Mouse (Mus musculus): Measurements from ENCODE around the gene Ntn1.

Ntn1 gene

DNA sequence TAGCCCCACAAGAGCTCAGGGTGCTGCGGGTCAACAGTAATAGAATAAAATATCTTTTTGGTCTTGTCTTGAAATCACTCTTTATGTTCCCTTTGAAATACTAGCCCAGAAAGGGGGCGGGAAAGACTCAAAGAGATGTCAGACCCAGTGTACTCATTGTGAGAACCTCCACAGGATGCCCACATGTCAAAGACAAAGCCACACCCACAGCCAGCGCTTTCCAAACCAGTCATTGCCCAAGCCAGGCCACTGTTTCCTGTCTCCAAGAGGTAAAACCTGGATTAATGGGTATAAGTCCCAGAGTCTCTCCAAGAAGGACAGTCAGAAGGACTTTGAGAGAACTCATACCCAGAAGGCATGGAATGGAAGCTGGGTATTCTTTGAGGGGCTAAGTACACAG, 60.3 kb downstream of the Ntn1 start:
- in situ Hi-C loops (cut with MboI, MseI): no loop called here

DNA sequence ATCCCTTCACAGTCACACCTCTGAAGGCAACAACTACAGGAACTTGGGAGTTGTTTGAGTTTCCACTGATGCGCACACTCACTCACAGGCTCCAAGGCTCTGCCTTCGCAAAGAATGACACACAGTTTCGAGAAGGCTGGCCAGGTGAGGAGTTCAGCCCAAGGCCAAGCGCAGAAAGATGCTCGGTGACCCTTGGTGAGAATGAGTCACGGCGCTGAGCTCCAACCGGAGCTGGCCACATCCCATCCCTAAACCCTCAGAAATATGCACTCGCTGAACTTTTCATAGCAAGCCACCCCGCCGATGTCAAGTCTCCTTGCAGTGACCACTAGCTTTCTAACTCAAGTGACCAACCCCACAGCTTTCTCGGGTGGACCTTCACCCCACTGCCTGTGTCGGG, 60.8 kb downstream of the Ntn1 start:
- in situ Hi-C loops (cut with MboI, MseI): no loop called here

DNA sequence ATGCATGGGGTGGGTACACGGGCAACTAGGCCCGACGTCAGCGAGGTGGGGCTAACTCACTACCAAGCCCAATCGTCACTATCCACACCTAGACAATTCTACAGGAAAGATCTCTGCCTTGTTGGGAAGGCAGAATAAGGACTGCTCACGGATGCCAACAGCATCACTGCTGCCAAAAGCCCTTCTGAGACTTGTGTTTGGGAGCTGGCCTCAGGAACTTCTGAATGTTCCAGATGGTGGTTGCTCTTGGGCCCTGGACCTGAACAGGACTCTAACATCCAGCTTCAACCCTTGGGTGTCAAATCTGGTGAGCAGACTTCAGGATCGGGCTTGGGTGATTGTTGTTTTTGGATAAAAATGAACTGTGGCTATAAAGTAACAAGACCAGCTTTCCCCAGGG, 61.3 kb downstream of the Ntn1 start:
- in situ Hi-C loops (cut with MboI, MseI): no loop called here

DNA sequence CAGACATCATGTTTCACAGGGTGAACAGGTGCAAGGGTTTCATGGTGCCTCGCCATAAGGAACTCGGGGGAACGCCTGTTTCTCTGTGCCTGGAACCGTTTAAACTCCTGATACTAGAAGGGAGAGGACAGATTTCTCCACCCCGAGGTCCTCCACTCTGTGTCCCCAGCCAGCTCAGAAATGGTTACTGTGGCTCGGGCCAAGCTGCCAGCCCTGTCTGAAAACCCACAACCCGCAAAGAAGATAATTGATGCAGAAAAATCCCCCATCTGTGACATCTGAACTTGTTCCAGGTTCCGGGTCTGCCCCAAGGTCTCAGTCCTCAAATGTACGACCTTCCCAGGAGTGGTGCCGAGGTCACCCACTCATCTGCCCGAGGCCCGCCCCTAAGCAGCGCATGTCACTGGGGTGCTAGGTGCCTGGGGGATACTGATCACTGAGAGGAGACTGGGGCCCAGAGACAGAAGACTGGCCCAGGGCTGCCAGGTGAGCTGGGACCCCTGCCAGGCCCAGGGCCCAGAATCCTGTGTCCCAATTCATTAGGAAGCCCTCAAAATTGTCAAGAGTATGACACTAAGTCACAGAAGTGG, 68.9 kb downstream of the Ntn1 start:
- in situ Hi-C loops (cut with MboI, MseI): no loop called here

DNA sequence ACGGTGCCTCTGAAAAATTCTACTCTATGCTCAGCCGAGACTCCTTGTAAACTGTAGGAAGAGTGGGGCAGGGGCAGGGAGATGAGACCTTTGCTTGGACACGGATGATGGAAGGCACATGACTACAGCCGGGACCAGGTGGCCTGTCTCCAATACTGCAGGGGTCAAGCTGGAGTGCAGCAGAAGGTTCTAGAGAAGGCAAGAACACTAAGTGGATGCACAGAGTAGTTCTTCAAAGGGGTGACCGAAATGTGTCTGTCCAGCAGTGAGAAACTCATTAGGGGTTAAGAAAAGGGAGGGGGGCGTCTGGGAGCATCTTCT, 69.5 kb downstream of the Ntn1 start:
- in situ Hi-C loops (cut with MboI, MseI): no loop called here

DNA sequence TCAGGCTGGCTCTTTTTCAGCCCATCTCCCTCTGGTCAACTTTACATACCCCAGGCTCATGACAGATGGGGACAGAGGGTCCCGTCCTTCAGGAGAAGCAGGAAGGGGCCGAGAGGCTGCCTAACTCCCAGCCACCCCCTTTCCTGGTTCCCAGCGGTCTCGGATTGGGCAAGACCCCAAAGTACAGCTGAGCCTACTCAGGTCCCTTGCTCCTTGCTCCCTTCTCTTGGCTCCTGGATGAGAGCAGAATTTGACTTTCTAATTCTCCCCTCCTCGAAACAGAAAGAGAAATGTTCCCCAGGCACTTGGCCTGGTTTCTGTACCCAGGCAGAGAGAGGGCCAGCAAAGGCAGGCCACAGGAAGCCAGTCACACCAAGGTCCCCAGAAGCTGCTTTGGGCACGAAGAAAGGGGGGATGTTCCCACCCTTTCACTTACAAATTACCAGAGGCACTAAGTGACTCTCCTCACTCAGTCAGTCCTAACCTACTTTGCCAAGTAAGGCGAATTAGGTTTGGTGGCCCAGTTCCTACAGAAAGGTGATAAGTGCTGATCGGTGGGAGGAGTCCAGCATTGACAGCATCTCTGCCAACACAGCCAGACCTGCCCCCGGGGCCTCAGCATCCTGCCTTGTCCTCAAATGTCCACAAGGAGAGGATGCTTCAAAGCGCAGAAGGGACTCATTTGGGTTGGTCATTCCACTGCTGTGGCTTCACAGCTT, 70.1 kb downstream of the Ntn1 start:
- in situ Hi-C loops (cut with MboI, MseI): no loop called here

DNA sequence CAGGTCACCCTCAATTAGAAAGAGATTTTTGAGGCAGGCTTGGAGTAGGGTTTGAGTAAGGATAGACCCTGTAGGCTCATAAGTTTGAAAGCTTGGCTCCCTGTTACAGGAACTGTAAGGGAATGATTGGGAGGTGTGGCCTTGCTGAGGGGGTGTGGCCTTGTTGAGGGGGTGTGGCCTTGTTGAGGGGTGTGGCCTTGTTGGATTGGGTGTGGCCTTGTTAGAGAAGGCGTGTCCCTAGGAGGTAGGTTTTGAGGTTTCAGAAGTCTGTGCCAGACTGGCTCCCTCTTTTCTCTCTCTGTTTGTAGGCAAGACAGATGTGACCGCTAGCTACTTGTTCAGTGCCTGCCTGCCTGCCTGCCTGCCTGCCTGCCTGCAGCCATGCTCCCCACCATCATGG, 75.8 kb downstream of the Ntn1 start:
- in situ Hi-C loops (cut with MboI, MseI): no loop called here

DNA sequence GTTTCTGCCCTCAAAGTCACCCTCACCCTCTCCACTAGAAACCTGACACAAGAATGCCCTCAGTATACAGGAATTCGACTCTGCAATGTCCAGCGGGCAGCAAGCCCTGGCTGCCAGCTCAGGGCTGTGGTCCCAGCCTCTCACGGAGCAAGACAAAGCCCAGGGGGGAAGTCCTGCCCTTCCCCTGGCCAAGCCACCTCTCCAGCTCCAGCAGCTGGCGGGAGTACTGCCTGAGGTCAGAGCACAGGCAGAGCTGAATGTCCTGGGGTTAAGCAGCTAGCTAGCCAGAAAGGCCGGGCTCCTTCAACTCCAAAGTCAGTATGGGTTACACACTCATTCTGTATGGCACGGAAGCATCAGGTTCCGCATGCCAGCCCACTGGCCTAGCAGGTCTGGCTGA, 79.2 kb downstream of the Ntn1 start:
- in situ Hi-C loops (cut with MboI, MseI): no loop called here

DNA sequence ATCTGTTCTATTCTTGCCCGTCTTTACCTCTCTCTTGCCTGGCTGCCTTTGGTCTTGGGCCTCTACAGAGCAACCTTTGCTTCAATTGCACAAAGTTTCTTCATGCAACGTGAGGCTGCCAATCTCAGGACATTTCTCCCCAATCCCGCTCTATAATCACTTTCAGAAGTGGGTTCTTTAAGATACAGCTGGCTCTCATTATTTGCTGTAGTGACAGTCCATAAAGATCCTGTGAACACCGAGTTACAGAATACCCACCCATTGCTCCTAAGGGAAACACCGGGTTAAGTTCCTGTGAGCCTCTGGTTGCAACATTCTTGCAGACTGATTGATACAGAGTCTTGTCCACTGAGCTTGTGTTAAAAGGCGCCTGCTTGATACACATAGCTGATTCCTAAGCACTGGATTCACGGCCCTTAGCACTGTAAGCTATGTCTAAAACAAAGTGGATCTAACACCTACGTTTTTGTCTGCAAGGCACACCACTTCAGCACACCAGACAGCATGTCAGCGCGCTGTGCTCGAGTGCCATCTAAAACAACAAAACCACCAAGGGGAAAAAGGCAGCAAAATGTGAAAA, 85.0 kb downstream of the Ntn1 start:
- in situ Hi-C loops (cut with MboI, MseI): no loop called here

DNA sequence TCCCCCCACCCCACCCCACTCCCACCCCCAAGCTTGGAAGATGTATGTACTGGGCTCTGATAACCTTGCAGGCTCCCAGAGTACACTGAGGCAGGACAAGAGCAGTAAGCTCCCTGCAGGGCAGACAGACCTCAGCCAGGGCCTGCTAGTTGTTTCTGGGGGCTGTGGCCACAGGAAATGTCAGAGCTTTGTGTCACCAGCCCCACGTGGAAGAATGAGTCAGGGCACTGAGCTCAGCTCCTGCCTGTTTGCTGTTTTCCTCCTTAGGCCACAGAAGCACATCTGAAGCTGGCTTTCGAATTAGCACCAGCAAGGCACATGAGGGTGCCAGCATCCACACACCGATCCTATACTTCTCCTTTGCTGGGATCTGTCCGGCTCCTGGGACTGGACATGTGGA, 86.8 kb downstream of the Ntn1 start:
- in situ Hi-C loops (cut with MboI, MseI): no loop called here

DNA sequence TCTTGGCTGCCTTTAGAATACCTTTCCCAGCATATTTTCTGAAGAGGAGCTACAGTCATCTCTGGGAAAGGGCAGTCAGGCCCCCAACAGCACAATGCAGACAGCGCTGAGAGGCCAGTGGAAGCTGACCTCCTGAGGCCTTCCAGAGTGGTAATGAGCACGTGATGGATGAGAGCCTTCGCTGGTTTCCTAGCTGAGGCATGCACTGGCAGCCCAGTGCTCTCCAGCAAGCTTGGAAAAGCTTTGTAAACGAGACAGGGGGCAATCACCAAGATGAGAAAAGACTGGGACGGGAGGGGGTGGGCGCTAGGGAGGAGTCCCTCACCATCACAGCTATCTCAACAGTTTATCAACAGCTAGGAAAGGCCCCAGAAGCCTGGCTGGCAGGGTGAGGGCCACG, 87.6 kb downstream of the Ntn1 start:
- in situ Hi-C loops (cut with MboI, MseI): no loop called here

DNA sequence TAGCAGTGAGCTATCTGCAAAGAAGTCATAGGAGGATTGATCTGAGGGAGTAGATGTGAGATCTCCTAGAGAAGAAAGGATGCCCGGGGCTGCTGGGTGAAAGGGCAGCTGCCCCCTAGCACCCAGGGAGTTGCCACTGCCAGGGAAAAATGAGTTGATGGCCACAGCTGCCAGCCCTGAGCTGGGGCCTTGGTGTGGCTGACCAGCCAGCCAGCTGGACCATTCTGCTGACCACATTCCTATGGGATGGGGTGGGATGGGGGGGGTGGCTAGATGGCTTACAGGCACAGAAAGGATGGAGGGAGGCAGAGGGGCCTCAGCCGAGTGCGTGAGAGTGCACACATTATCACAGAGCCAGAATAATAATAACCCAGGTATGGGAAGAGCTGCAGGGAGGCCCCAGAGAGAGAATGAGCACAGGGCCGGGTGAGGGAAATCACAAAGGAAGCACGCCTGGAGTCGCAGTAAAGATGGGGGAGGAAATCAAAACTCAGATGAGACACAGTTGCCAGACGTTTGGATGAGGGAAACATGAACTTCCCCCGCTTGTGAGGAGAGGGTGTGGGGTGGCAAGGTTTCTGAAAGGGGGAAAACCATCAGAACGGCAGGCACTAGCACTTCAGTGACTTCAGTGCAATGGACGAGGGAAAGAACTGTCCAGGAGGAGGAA, 91.6 kb downstream of the Ntn1 start:
- in situ Hi-C loops (cut with MboI, MseI): no loop called here

DNA sequence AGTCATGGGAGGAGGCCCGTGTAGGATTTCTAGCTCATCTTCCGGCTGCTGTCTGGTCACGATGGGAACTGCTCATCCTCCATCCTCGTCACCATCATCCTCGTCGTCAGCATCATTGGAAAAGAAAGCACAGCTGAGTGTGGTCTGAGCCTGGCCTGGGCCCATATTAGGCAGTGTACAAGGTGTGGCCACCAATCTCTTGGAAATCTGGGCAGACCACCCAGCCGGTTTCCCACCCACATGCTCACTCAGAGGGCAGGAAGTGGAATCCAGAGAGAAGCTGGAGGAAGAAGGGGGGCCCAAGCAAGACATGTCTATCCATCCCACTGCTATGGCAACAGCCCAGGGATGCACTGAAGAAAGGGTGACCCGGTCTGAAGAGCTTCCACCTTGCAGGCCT, 94.6 kb downstream of the Ntn1 start:
- in situ Hi-C loops (cut with MboI, MseI): no loop called here

DNA sequence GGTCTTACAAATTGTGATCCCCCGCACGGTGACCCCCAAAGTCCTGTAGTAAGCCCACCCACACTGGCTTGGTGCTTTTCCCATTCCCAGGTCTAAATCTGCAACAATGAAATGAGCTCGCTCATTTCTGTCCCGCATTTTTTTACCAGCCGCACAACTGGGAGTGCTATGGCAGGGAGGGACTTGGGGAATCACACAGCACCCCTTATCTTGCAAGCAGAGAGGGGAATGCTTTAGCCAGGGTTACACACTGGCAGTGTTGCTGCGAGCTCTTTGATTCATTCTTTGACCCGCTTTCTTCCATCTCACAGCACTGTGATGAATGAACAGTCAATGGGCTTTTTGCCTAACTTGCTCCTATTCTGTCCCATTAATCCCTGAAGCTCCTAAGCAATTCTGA, 98.3 kb downstream of the Ntn1 start:
- in situ Hi-C loops (cut with MboI, MseI): no loop called here

DNA sequence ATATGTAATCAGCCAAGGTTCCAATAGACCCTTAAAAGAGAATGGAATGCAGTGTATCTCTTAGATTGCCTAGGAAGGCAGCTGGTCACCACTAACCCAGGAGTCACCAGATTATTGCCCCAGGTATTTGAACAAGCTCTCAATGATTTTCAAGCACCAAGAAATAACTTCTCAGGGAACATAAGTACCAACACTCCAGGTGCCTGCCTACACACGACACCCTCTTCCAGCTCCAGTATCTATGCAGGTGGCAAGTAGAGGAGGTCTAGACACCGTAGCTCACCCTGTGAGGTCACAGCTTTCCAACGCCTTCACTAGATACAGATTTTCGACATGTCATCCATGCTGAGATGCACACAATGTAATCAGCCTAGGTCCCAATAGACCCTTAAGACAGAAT, 99.0 kb downstream of the Ntn1 start:
- in situ Hi-C loops (cut with MboI, MseI): no loop called here

DNA sequence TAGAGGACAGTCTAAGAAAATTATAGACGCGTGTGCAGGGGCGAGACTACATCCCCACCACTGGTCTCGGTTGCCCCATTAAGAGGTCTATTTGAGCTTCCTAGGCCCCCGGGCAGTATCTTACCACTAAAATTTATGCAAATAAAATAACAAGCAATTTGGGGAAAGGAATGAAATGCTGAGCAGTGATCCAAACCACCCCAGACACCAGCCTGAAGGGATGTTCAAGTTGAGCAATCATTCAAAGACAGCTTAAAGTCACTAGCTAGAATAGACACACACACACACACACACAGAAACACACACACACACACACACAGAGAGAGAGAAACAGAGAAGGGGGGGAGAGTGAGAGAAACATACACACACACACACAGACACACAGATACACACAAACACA, 105.1 kb downstream of the Ntn1 start:
- in situ Hi-C loops (cut with MboI, MseI): no loop called here

DNA sequence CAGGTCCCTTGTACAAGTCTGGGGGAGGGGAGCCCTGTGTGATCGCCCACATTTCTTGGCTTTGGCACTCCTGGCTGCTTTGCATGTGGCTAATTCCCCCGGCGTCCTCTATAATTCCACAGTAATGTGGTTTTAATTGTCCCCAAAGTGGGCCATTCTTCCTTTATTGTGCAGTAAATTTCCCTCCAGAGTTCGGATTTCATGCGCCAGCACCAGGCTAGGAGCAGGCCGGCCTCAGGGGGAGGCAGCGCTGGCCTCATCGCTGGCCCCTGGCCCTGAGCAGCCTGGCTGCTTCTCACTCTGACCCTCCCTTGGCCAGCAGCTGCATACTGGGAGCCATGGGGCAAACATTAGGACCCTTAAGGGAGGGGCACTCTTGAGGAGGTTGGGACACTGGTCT, 110.0 kb downstream of the Ntn1 start:
- in situ Hi-C loops (cut with MboI, MseI): no loop called here

DNA sequence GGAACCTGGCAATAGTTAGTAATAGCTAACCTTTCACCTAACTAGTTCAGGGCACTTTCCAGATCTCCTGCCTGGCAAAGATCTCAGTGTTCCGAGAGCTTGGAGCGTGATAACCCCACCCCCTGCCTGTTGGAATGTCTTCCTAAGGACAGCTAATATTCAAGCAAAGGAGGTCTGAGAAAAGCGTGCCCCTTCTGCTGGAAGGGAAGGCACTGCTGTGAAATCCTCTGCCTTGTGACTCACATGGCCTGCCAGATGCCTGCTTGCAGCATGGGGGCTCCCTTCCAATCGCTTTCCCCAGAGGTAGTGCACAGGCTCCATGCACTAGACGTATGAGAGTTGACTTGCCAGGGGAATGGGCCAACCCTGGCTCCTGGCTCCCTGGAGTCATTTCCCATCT, 113.3 kb downstream of the Ntn1 start:
- in situ Hi-C loops (cut with MboI, MseI): no loop called here

DNA sequence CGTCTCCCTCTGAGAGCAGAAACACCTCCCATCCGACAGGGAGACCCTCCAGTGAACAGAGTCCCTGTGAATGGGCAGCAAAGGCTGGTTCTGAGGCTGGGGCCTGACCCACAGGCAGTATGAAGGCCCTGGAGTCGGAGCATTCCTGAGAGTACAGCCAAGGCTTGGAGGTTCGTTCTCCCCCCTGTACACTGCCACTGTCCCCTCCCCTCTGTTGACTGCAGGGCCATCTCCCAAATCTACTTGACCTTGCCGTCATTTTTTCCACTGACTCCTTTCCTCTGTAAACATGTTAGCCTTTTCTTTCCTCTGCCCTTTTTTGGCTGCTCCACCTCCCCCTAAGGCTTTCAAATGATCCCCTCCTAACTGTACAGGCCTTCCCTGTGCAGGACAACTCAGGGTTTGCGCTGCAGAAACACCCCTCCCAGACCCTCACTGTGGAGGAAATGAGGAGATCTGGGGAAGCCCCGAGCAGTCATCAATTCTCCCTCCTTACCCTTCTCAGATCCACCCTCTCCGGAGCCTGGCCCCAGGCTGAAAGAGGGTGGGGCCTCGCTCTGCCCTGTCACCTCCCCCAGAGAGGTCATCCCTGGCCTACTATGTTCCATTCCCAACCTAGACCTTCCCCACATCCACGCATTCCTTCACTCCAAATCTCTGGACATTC, 114.3 kb downstream of the Ntn1 start:
- in situ Hi-C loops (cut with MboI, MseI): no loop called here

DNA sequence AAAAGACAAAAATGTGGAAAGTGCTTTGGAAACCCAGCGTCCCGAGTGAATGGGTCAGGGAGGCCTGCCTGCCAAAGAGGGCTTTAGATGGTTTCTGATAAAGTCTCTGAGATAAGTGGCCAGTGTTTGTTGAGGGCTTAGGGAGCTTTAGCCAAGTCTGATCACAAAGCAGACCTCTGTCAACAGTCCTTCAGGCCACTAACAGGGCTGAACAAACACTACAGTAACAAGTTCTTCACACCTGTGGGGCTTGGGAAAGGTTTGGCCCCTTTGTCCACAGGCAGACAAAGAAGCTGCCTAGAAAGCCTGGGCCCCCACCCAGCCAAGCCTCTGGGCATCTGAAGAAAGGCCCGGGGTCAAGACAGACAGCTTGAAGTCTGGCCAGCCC, 114.9 kb downstream of the Ntn1 start:
- in situ Hi-C loops (cut with MboI, MseI): no loop called here

DNA sequence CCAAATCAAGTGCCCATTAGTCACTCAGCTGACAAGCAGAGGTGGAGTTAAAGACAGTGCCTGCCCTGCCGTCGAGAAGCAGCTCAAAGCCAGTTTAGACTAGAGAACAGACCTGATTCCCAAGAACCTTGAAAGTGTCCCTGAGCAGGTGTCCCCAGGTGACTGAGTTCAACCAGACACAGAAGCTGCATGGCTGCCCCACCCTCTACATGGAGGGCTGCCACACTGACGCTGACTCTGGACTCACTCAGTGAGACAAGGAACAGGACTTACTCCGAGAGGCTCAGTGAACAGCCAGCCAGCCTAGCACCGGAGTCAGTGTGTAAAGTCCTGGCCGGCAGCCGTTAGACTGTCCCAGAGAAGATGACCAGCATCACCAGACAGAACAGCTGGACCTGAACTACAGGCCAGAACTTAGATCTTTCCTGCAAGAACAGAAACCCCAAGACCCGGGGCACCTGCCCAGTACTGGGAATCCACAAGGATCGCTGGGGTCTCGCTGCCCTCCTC, 120.6 kb downstream of the Ntn1 start:
- in situ Hi-C loops (cut with MboI, MseI): no loop called here

DNA sequence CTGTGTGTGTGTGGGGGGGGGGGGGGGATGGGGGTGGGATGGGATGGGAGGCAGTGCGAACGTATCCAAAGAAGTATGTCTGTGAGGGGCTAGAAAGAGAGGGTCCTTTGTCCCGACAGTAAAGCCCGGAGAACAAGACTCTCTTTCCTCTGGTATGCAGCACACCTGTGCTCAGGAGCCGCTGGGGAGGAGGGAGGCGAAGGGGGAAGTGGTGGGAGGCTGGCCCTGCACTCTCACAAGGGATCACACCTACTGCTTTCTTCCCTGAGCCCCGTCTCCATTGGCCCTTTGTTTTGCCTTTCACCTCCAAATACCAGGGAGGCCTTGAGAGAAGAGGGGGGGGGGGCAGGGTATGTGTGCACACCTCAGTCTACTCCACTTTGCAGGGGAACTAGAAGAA, 123.7 kb downstream of the Ntn1 start:
- in situ Hi-C loops (cut with MboI, MseI): no loop called here

Data from T-helper 17 cell (primary cell).